Mouse (Mus musculus) embryonic facial prominence, embryonic 13.5 days (tissue): ENCODE data around the gene Myrf. TPM values are rescaled to one million over a fixed set of nuclear protein-coding genes. Genes with fewer than 3 reads are reported as not detected.

Experiments used
- ATAC-seq: fragments of 200-750 bp; cut with Nextera tagmentation; 2 replicates; pipeline ENCODE4 v1.8.0; 2017; ENCODE audit warnings: low read depth; ENCODE audit not compliant: insufficient number of reproducible peaks, insufficient read depth, low FRiP score, low TSS enrichment
- H3K27ac ChIP-seq: fragments of 300-500 bp; sonication (generic); 2 replicates; pipeline ENCODE4 v1.5.1; 2015; ENCODE audit warnings: moderate library complexity, mild to moderate bottlenecking, inconsistent platforms
- H3K27me3 ChIP-seq: fragments of 300-500 bp; sonication (generic); 2 replicates; pipeline ENCODE4 v1.6.1; 2015; ENCODE audit warnings: mild to moderate bottlenecking, inconsistent platforms
- H3K36me3 ChIP-seq: fragments of 300-500 bp; sonication (generic); 2 replicates; pipeline ENCODE4 v1.6.1; 2015; ENCODE audit warnings: mild to moderate bottlenecking, inconsistent platforms
- H3K4me1 ChIP-seq: fragments of 300-500 bp; sonication (generic); 2 replicates; pipeline ENCODE4 v1.6.1; 2015; ENCODE audit warnings: inconsistent platforms
- H3K4me2 ChIP-seq: fragments of 300-500 bp; sonication (generic); 2 replicates; pipeline ENCODE4 v1.6.1; 2015; ENCODE audit warnings: moderate library complexity, mild to moderate bottlenecking, inconsistent platforms
- H3K4me3 ChIP-seq: fragments of 300-500 bp; sonication (generic); 2 replicates; pipeline ENCODE4 v1.5.1; 2015; ENCODE audit warnings: mild to moderate bottlenecking, inconsistent platforms
- H3K9ac ChIP-seq: fragments of 300-500 bp; sonication (generic); 2 replicates; pipeline ENCODE4 v1.6.1; 2015; ENCODE audit warnings: mild to moderate bottlenecking, inconsistent platforms
- H3K9me3 ChIP-seq: fragments of 300-500 bp; sonication (generic); 2 replicates; pipeline ENCODE4 v1.6.1; 2016; ENCODE audit warnings: inconsistent platforms
- WGBS: fragments of 180-500 bp; shearing (Covaris S2); methylation state at CpG from one replicate; pipeline ENCODE4 v1.1.7; 2015; ENCODE audit warnings: mixed read lengths; 5-methylcytosine and 5-hydroxymethylcytosine counted together
- polyA plus RNA-seq: library from polyadenylated mRNA; unstranded; fragments of >200 nt; fragmentation: Nextera tagmentation; extraction: Ambion mirVana; gene quantifications from 2 replicates; pipeline ENCODE4 v1.2.1, GENCODE M21; 2015

The Myrf gene
- polyA plus RNA-seq, 1 experiment from 2014 or later, result 0.91 TPM

DNA sequence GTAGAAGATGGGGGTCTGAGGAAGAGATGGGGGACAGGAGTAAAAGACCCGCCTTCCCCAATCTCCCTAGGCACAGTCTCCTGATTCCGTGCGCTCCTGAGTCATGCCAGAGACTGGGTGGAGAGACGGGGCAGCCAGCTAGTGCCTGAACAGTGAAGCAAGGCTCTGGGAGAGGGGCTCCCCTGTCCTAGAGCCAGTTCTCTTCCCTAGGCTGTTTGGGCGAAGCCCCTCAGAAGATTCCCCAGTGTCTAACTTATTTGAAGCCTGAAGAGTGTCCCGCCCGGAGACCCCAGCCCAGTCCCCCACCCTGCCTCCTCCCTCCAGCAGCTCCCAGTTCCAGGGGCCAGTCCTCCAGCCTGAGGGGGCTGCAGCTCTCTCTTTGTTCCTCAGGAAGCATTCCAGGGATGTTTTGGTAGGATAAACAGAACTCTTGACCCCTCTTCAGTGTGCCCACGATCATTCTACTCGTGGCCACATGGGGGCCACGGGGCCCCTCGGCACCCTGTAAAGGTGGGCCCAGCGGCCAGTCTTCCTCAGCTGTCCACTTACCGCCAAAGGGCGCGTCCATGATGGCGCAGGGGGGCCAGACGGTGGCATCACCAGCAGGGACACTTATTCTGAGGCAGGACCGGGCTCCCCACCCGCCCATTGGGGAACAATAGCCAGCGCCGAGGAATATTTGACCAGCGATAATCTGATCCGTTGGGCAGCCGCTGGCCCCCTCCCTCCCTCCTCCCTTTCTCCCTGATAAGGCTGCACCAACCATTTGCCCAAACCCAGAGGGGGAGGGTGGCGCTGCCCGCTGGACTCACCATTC, 15.7 kb downstream of the Myrf start:
- Histone ChIP-seq H3K4me2 (peak overlapping the region; percentile 18), H3K9ac (0 out of 2 replicates have a peak overlapping the region, but pooled peaks have one; percentile 40), H3K4me1 (peaks cover 8% of the 10 kb centered on the region), H3K36me3 (no peaks in the 10 kb centered on the region), H3K27me3 (no peaks in the 10 kb centered on the region), H3K27ac (no peak overlapping the region), H3K9me3 (no peaks in the 10 kb centered on the region), H3K4me3 (no peak overlapping the region)
- ATAC-seq, result no peak
- 26% methylated on average over 26 of the region's 26 CpGs for WGBS

DNA sequence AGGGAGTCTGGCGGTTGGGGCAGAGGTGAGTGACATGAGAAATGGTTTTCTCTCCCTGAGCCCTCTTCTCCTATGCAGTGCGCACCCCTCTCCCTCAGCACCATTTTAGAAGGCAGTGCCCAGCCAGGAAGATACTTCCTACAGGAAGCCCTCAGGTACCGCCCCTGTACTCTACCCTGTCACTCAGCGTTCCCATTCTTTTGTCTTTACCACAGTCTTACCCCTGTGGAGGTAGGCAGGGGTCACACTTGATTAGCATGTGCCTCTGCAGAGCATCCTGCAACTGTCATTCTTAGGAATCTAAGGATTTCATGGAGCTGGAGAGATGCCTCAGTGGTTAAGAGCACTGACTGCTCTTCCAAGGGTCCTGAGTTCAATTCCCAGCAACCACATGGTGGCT, 17.0 kb downstream of the Myrf start:
- Histone ChIP-seq H3K9me3 (no peaks in the 10 kb centered on the region), H3K36me3 (no peaks in the 10 kb centered on the region), H3K4me3 (no peak overlapping the region), H3K4me2 (no peak overlapping the region), H3K27me3 (no peaks in the 10 kb centered on the region), H3K27ac (no peak overlapping the region), H3K4me1 (peaks cover 8% of the 10 kb centered on the region), H3K9ac (no peak overlapping the region)
- WGBS, result 64% methylated on average over 4 of the region's 4 CpGs
- no peak for ATAC-seq

DNA sequence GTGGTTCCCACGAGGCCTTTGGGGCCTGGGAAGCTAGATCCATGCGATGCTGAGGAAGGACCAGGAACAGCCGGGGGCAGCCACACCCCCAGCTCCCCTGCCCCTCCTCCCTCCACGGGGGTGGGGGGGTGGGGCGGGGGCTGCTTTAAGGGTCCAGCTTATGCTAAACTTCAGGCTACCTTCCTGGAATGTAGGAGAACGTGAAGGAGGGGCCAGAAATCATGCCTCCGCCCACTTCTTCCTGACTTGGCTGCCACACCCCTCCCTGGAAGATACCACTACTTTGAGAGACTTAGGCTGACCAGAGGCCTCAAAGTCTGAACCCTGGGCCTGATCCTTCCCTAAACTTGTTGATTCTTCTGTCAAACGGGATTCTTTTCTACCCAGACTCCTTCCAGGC, 17.9 kb downstream of the Myrf start:
- H3K27ac ChIP-seq, result no peak overlapping the region
- WGBS, result 28% methylated on average over 8 of the region's 8 CpGs
- H3K4me3 ChIP-seq, result no peak overlapping the region
- H3K36me3 ChIP-seq, result no peaks in the 10 kb centered on the region
- H3K4me1 ChIP-seq, result peaks cover 8% of the 10 kb centered on the region
- ATAC-seq, result no peak
- H3K9ac ChIP-seq, result no peak overlapping the region
- H3K27me3 ChIP-seq, result no peaks in the 10 kb centered on the region
- H3K4me2 ChIP-seq, result no peak overlapping the region
- no peaks in the 10 kb centered on the region for H3K9me3 ChIP-seq

DNA sequence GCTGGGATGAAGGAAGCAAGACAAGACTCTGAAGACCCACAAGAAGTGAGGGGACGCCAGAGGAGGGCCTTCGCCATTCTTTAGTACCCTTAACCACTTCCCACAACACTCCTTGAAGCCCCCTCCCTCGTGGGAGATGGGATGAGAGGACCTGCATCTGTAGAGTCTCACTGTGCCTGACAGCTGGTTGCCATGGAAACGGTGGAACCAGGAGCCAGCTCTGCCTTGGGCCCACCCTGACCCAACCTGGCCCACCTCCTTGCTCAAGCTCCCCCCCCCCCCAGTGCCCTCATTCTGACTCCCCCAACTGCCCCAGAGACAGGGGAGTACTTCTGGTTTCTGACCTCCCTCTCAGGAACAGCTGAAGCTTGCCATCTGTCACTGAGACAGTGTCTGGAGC, 19.0 kb downstream of the Myrf start:
- Histone ChIP-seq H3K9ac (no peak overlapping the region), H3K4me2 (no peak overlapping the region), H3K4me3 (no peak overlapping the region), H3K27me3 (no peaks in the 10 kb centered on the region), H3K4me1 (peaks cover 8% of the 10 kb centered on the region), H3K36me3 (no peaks in the 10 kb centered on the region), H3K9me3 (no peaks in the 10 kb centered on the region), H3K27ac (no peak overlapping the region)
- ATAC-seq, result no peak
- 60% methylated on average over 4 of the region's 4 CpGs for WGBS

DNA sequence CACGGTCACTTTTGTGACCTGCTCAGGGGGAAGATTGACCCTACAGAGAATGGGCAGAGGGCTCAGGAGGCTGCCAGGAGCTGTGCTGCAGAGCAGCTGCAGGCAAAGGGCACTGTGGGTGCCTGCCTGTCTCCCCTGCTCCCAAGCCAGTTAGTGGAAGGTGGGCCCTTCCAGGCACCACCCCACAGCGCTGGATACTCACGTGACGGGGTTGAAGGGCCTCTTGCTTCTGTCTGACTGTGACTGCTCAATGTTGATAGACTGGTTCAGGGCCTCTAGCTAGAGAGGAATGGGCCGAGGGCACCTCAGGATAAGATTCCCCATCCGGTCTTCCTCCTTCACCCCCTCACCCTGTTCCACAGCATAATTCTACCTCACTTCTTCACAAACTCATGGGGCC, 21.0 kb downstream of the Myrf start:
- Histone ChIP-seq H3K4me1 (peaks cover under 1% of the 10 kb centered on the region), H3K4me3 (no peak overlapping the region), H3K9me3 (no peaks in the 10 kb centered on the region), H3K27ac (no peak overlapping the region), H3K36me3 (no peaks in the 10 kb centered on the region), H3K9ac (no peak overlapping the region), H3K4me2 (no peak overlapping the region), H3K27me3 (no peaks in the 10 kb centered on the region)
- 61% methylated on average over 6 of the region's 6 CpGs for WGBS
- ATAC-seq, result no peak

DNA sequence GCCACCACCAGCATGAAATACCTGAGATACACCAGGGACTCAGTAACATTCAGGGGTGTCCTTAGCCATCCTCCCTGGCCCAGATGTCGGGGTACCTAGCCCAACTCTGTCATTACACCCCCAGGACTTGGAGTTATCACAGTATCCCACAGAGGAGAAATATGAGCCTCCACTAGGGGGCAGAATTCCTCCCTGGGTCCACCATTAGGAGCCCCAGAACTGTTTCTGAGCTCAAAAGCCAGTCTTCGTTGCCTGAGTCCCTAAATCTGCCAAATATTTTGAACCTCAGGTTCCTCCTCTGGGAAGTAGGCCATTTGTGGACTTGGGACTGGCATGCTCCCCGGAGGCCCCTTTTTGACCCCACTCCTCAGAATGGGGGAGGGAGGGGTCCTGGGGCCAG, 21.4 kb downstream of the Myrf start:
- ATAC-seq, result no peak
- Histone ChIP-seq H3K27me3 (no peaks in the 10 kb centered on the region), H3K36me3 (no peaks in the 10 kb centered on the region), H3K9me3 (no peaks in the 10 kb centered on the region), H3K4me1 (no peaks in the 10 kb centered on the region), H3K4me3 (no peak overlapping the region), H3K4me2 (no peak overlapping the region), H3K27ac (no peak overlapping the region), H3K9ac (no peak overlapping the region)
- WGBS, result 52% methylated on average over 3 of the region's 3 CpGs

DNA sequence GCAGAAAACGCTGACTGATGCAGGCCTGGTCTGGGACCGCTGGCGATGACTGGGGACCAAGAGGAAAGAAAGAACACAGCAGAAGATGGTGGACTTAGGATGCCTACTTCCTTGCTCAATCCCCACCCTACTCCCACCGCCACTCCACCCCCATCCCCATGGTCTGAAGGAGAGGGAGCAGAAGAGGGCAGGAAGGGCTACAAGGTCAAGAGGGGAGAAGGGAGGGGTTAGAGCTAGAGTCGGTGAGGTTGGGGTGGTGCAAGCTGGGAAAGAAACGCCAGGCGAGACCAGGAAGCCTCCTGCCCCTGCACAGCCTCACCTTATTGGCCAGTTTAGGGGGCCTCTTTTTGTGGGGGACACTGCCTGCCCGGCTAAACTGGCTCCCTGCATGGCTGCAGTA, 24.4 kb downstream of the Myrf start:
- Histone ChIP-seq H3K9me3 (no peaks in the 10 kb centered on the region), H3K27me3 (no peaks in the 10 kb centered on the region), H3K36me3 (peaks cover 18% of the 10 kb centered on the region; the same call in 1 of the 2 replicates), H3K9ac (no peak overlapping the region), H3K4me2 (no peak overlapping the region), H3K27ac (no peak overlapping the region), H3K4me1 (no peaks in the 10 kb centered on the region), H3K4me3 (no peak overlapping the region)
- ATAC-seq, result no peak
- WGBS, result 81% methylated on average over 8 of the region's 8 CpGs

DNA sequence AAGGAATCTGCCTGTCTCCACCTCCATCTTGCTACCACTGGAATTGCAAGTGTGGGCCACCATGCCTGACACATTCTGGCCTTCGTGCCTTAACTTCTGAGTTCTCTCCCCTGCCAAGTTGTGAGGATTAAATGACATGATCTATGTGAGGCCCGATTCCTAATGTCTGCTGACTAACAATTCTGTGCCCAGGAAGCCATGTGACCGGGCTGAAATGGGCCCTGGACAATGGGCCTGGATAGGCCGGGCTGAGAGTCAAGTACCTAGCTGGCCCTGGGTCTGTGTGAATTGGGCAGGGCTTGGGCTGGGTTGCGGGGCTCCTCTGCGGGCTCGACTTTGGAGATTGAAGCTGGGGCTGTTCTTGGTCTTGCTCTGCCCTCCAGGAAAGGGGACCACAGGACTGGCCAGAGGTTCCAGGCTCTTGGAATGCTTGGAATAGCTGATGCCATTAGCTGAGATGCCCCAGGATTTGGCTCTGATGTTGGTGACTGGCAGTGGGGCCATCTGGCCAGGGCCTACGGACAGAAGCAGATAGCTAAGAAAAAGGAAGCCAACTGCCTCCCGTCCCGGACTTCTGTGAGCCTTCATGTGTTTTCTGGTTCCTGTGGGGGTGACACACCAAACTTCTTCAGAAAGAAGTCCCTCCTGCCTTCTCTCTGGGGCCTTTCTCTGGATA, 26.6 kb downstream of the Myrf start:
- Histone ChIP-seq H3K36me3 (peaks cover 40% of the 10 kb centered on the region), H3K27ac (no peak overlapping the region), H3K4me2 (no peak overlapping the region), H3K4me3 (no peak overlapping the region), H3K4me1 (no peaks in the 10 kb centered on the region), H3K9ac (no peak overlapping the region), H3K9me3 (no peaks in the 10 kb centered on the region), H3K27me3 (no peaks in the 10 kb centered on the region)
- no peak for ATAC-seq
- WGBS, result 90% methylated on average over 10 of the region's 10 CpGs

DNA sequence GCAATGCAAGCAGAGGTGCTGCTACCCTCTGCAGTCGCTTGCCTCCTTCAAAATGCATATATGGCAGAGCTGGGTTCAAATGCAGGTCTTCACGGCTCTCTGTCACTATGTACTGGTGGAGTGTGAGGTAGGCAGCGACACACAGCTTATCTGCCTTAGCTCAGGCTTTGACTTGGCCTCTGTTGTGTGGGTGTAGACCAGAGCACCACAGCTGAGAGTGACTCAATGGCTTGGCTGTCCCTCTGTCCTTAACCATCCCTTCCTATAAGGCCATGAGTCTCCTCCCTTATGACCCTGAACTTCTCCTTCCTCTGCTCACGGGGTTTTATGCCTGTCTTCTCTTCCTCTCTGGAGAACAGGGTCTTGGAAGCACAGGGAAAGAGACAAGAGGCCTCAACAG, 29.7 kb downstream of the Myrf start:
- H3K9me3 ChIP-seq, result no peaks in the 10 kb centered on the region
- whole genome bisulfite sequencing, result 90% methylated on average over 4 of the region's 4 CpGs
- H3K36me3 ChIP-seq, result peaks cover 71% of the 10 kb centered on the region
- no peak overlapping the region for H3K4me2 ChIP-seq
- H3K9ac ChIP-seq, result no peak overlapping the region; the same call in 1 of the 2 replicates
- ATAC-seq, result no peak
- no peak overlapping the region for H3K4me3 ChIP-seq
- no peak overlapping the region for H3K27ac ChIP-seq
- H3K4me1 ChIP-seq, result no peaks in the 10 kb centered on the region
- no peaks in the 10 kb centered on the region for H3K27me3 ChIP-seq

DNA sequence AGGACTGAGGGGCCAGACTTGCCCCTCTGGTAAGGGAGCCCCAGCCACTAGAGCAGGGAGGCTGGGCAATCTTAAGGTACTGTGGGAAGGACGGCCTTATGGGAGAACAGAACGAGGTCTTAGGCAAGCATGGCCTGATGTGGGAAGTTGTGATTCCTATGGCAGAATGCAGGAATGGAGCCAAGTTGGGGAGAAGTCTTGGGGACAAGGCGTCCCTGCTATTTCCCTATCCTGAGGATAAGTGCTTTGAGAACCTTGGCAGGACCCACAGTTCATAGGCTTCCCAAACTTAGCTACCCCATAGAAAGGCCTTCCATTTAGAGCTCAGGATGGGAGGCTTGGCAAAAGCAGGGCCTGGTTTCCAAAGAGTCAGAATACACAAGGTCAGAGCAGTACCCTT, 31.7 kb downstream of the Myrf start:
- peaks cover 9% of the 10 kb centered on the region for H3K4me1 ChIP-seq
- H3K36me3 ChIP-seq, result peaks cover 72% of the 10 kb centered on the region
- H3K4me2 ChIP-seq, result no peak overlapping the region
- no peak for ATAC-seq
- no peaks in the 10 kb centered on the region for H3K9me3 ChIP-seq
- no peaks in the 10 kb centered on the region for H3K27me3 ChIP-seq
- no peak overlapping the region for H3K4me3 ChIP-seq
- WGBS, result 81% methylated on average over 3 of the region's 3 CpGs
- H3K9ac ChIP-seq, result no peak overlapping the region
- H3K27ac ChIP-seq, result no peak overlapping the region

DNA sequence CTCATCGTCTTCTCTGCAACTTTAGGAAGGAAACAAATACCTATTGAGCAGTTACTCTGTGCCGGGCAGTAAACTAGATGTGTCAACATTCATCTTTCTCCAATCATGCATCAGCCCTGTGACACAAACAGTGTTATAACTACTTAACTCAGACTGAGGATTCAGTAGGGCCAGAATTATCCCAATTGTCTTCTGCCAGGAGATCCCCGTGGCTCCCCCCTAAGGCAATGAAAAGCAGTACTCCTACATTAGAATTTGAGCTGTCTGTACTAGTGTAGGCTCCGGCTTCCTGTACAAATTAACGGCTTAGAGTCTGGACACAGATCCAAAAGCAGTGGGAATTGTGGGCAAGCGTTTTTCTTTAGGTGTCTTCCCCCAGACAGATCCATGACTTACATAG, 35.5 kb downstream of the Myrf start:
- Histone ChIP-seq H3K27me3 (no peaks in the 10 kb centered on the region), H3K4me3 (peak overlapping the region; percentile 90), H3K4me2 (peak overlapping the region; percentile 90), H3K4me1 (peaks cover 17% of the 10 kb centered on the region), H3K27ac (no peak overlapping the region), H3K9ac (no peak overlapping the region), H3K36me3 (peaks cover 61% of the 10 kb centered on the region), H3K9me3 (no peaks in the 10 kb centered on the region)
- WGBS, result 62% methylated on average over 6 of the region's 6 CpGs
- ATAC-seq, result no peak

DNA sequence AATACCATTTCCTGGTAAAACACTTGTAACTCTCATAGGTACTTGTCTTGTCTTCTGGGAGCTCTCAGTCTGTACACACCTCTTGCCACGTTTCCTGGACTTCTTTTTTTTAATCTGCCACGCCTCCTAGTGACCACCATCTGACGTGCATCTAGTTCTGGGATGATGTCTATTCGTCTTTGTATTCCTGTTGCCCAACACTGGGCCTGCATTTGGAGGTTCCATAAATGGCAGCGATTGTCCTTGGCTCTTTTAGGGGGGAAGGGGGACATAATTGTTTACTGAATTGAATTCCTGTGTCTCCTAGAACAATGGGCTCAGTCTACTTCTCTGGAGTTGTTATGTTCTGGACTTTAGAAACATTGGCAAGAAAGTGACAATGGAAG, 35.9 kb downstream of the Myrf start:
- Histone ChIP-seq H3K9me3 (no peaks in the 10 kb centered on the region), H3K4me2 (peak overlapping the region; percentile 90), H3K27me3 (no peaks in the 10 kb centered on the region), H3K9ac (peak overlapping the region; percentile 93), H3K27ac (peak overlapping the region; percentile 83), H3K4me1 (peaks cover 17% of the 10 kb centered on the region), H3K36me3 (peaks cover 61% of the 10 kb centered on the region), H3K4me3 (peak overlapping the region; percentile 90)
- ATAC-seq, result no peak
- WGBS, result 3% methylated on average over 5 of the region's 5 CpGs
